Mouse (Mus musculus): ENCODE data around the gene Mis12. TPM values are rescaled to one million over a fixed set of nuclear protein-coding genes. Genes with fewer than 3 reads are reported as not detected.
A peak's percentile ranks its signal among the peaks of the same experiment; 100 is the strongest.

The Mis12 gene
- total RNA-seq, 2 experiments from 2014 or later = 5.1 to 6.4 TPM

- intact Hi-C loops (cut with DNase I; ENCODE audit: low total_unique reads) = no loop called here
- no peak for DNase-seq
These were observed 11.6 kb upstream of the Mis12 start for GRCm38 (mm10) chr11:71007831-71008230.

- no peak for DNase-seq
- intact Hi-C loops (cut with DNase I; ENCODE audit: low total_unique reads) = no loop called here
These were observed 11.1 kb upstream of the Mis12 start for GRCm38 (mm10) chr11:71008321-71008720.

GRCm38 (mm10) chr11:71012743-71013142 is 6.7 kb upstream of the Mis12 start:
- intact Hi-C loops (cut with DNase I; ENCODE audit: low total_unique reads) = no loop called here
- no peak for DNase-seq

GRCm38 (mm10) chr11:71017051-71017450 is 2.4 kb upstream of the Mis12 start:
- DNase-seq = no peak

GRCm38 (mm10) chr11:71018416-71019200 is 803 bp upstream of the Mis12 start:
- DNase-seq = no peak
- intact Hi-C loops (cut with DNase I; ENCODE audit: low total_unique reads) = no loop called here

More at GRCm38 (mm10) chr11:71017051-71017450, 2.4 kb upstream of the Mis12 start:
- intact Hi-C loops (cut with DNase I; ENCODE audit: low total_unique reads) = no loop called here

GRCm38 (mm10) chr11:71028280-71028679 is 8.9 kb downstream of the Mis12 start:
- intact Hi-C loops (cut with DNase I; ENCODE audit: low total_unique reads) = no loop called here

GRCm38 (mm10) chr11:71029403-71030118 is 10.2 kb downstream of the Mis12 start:
- intact Hi-C loops (cut with DNase I; ENCODE audit: low total_unique reads) = no loop called here
- no peak for DNase-seq

More at GRCm38 (mm10) chr11:71028280-71028679, 8.9 kb downstream of the Mis12 start:
- DNase-seq = no peak

GRCm38 (mm10) chr11:71032070-71032469 is 12.7 kb downstream of the Mis12 start:
- intact Hi-C loops (cut with DNase I; ENCODE audit: low total_unique reads) = no loop called here
- no peak for DNase-seq

- no peak for DNase-seq
- intact Hi-C loops (cut with DNase I; ENCODE audit: low total_unique reads) = no loop called here
These were observed 13.2 kb downstream of the Mis12 start for GRCm38 (mm10) chr11:71032491-71033162.

GRCm38 (mm10) chr11:71033163-71033761 is 13.9 kb downstream of the Mis12 start, which contains the start of gene 6330403K07Rik:
TSS of gene 6330403K07Rik (minus strand) at chr11:71033513.
- peak; percentile 39 for DNase-seq
- intact Hi-C loops (cut with DNase I; ENCODE audit: low total_unique reads) = no loop called here

GRCm38 (mm10) chr11:71039526-71040298 is 20.3 kb downstream of the Mis12 start:
- intact Hi-C loops (cut with DNase I; ENCODE audit: low total_unique reads) = no loop called here
- DNase-seq = no peak

- no peak for DNase-seq
- intact Hi-C loops (cut with DNase I; ENCODE audit: low total_unique reads) = no loop called here
These were observed 33.1 kb downstream of the Mis12 start for GRCm38 (mm10) chr11:71052554-71052953.

GRCm38 (mm10) chr11:71076342-71076741 is 56.9 kb downstream of the Mis12 start:
- DNase-seq = no peak
- intact Hi-C loops (cut with DNase I; ENCODE audit: low total_unique reads) = no loop called here

Other genes with a start within 250 kb of the Mis12 start
- gene Scimp, start 207.0 kb upstream of the Mis12 start, total RNA-seq (2021) = under 1 TPM in 1 of 2 experiments, not detected in 1; 0.22 TPM
- 10 to 100 TPM; 22.7 to 24.3 TPM for gene Rabep1, start 174.8 kb upstream of the Mis12 start, total RNA-seq (2021)
- 10 to 100 TPM; 36.7 to 38.6 TPM for gene Nup88, start 49.6 kb upstream of the Mis12 start, total RNA-seq (2021)
- 10 to 100 TPM; 11.4 to 13.4 TPM for gene Rpain, start 49.4 kb upstream of the Mis12 start, total RNA-seq (2021)
- 100 to 1,000 TPM; 146 to 150 TPM for gene C1qbp, start 36.6 kb upstream of the Mis12 start, total RNA-seq (2021)
- 1 to 10 TPM; 7.0 to 9.8 TPM for gene Dhx33, start 15.2 kb upstream of the Mis12 start, total RNA-seq (2021)
- gene Derl2, start 230 bp downstream of the Mis12 start, total RNA-seq (2021) = 10 to 100 TPM; 15.9 to 19.3 TPM
- 1 to 10 TPM in 1 of 2 experiments, under 1 TPM in 1; 0.84 to 1.5 TPM for gene 6330403K07Rik, start 13.9 kb downstream of the Mis12 start, total RNA-seq (2021)
- gene Nlrp1a, start 125.1 kb downstream of the Mis12 start, total RNA-seq (2021) = under 1 TPM; 0.37 to 0.66 TPM
- under 1 TPM; 0.08 to 0.11 TPM for gene Nlrp1b, start 211.1 kb downstream of the Mis12 start, total RNA-seq (2021)

Measured in gastrocnemius, postnatal 14 days (tissue).